Mouse (Mus musculus): ENCODE measurements around the gene Ccdc57. TPM values are rescaled to one million over a fixed set of nuclear protein-coding genes. Genes with fewer than 3 reads are reported as not detected.

Ccdc57 gene
- polyA plus RNA-seq, 2 experiments = 1.3 to 1.4 TPM

GRCm38 (mm10) chr11:120817358-120817757 lies 115.3 kb downstream of the Ccdc57 start:
- no peak for ATAC-seq (ENCODE audit: insufficient read depth)
- Histone ChIP-seq H3K27me3 (ENCODE audit: control insufficient read depth, insufficient read depth, low read length) (no peaks in the 10 kb centered on the region), H3K9ac (replicated peaks) (no peak overlapping the region), H3K4me1 (replicated peaks; ENCODE audit: control insufficient read depth in 2 of 2, insufficient read depth in 2 of 2, low read length in 1 of 2) (peaks cover 2% of the 10 kb centered on the region in 2 experiments; a peak in 1 of 4 replicates), H3K4me3 (ENCODE audit: insufficient read depth in 1 of 2, low read depth in 2 of 2, low read length in 2 of 2) (no peak overlapping the region), H3K36me3 (replicated peaks; ENCODE audit: control insufficient read depth, insufficient read depth, low read depth) (peaks cover 62% of the 10 kb centered on the region), H3K4me2 (ENCODE audit: low read depth) (no peak overlapping the region), H3K9me3 (ENCODE audit: control insufficient read depth, low read length) (no peaks in the 10 kb centered on the region), H3K27ac (no peak overlapping the region)
- no peak for TF ChIP-seq EP300 (IDR thresholded peaks at IDR 0.05; ENCODE audit: low read depth)
- TF ChIP-seq CTCF (IDR thresholded peaks at IDR 0.05; ENCODE audit: low read depth) = no peak
- DNase-seq (ENCODE audit: low read depth in 3 of 3, low spot score in 3 of 3) = no peak
- WGBS (ENCODE audit: insufficient replicate concordance) = 86% methylated on average over 6 of the region's 6 CpGs

- TF ChIP-seq EP300 (IDR thresholded peaks at IDR 0.05; ENCODE audit: low read depth) (no peak), CTCF (IDR thresholded peaks at IDR 0.05; ENCODE audit: low read depth) (no peak)
- no peaks in the 10 kb centered on the region for H3K27me3 ChIP-seq (ENCODE audit: control insufficient read depth, insufficient read depth, low read length)
- H3K27ac ChIP-seq = no peak overlapping the region
- no peak overlapping the region for H3K9ac ChIP-seq (replicated peaks)
- H3K4me1 ChIP-seq (replicated peaks; ENCODE audit: control insufficient read depth in 2 of 2, insufficient read depth in 2 of 2, low read length in 1 of 2) = no peaks in the 10 kb centered on the region
- DNase-seq (ENCODE audit: low read depth in 3 of 3, low spot score in 3 of 3) = no peak
- WGBS (ENCODE audit: insufficient replicate concordance) = 85% methylated on average over 16 of the region's 16 CpGs
- H3K9me3 ChIP-seq (ENCODE audit: control insufficient read depth, low read length) = no peaks in the 10 kb centered on the region
- no peak for ATAC-seq (ENCODE audit: insufficient read depth)
- H3K4me3 ChIP-seq (ENCODE audit: insufficient read depth in 1 of 2, low read depth in 2 of 2, low read length in 2 of 2) = no peak overlapping the region
- no peak overlapping the region for H3K4me2 ChIP-seq (ENCODE audit: low read depth)
- peaks cover 78% of the 10 kb centered on the region for H3K36me3 ChIP-seq (replicated peaks; ENCODE audit: control insufficient read depth, insufficient read depth, low read depth)
Observed at GRCm38 (mm10) chr11:120812068-120812467, 120.6 kb downstream of the Ccdc57 start.

- Histone ChIP-seq H3K9me3 (ENCODE audit: control insufficient read depth, low read length) (no peaks in the 10 kb centered on the region), H3K9ac (replicated peaks) (no peak overlapping the region), H3K4me1 (replicated peaks; ENCODE audit: control insufficient read depth in 2 of 2, insufficient read depth in 2 of 2, low read length in 1 of 2) (no peaks in the 10 kb centered on the region), H3K27ac (no peak overlapping the region), H3K36me3 (replicated peaks; ENCODE audit: control insufficient read depth, insufficient read depth, low read depth) (peaks cover 54% of the 10 kb centered on the region), H3K27me3 (ENCODE audit: control insufficient read depth, insufficient read depth, low read length) (no peaks in the 10 kb centered on the region), H3K4me3 (ENCODE audit: insufficient read depth in 1 of 2, low read depth in 2 of 2, low read length in 2 of 2) (no peak overlapping the region), H3K4me2 (ENCODE audit: low read depth) (no peak overlapping the region)
- no peak for DNase-seq (ENCODE audit: low read depth in 3 of 3, low spot score in 3 of 3)
- no peak for TF ChIP-seq EP300 (IDR thresholded peaks at IDR 0.05; ENCODE audit: low read depth)
- no peak for TF ChIP-seq CTCF (IDR thresholded peaks at IDR 0.05; ENCODE audit: low read depth)
- ATAC-seq (ENCODE audit: insufficient read depth) = no peak
- WGBS (ENCODE audit: insufficient replicate concordance) = 65% methylated on average over 12 of the region's 12 CpGs
Observed at GRCm38 (mm10) chr11:120808010-120808409, 124.7 kb downstream of the Ccdc57 start.

GRCm38 (mm10) chr11:120805375-120806298 lies 127.0 kb downstream of the Ccdc57 start:
- Histone ChIP-seq H3K27ac (no peak overlapping the region), H3K4me2 (ENCODE audit: low read depth) (no peak overlapping the region), H3K9ac (replicated peaks) (no peak overlapping the region), H3K27me3 (ENCODE audit: control insufficient read depth, insufficient read depth, low read length) (no peaks in the 10 kb centered on the region), H3K36me3 (replicated peaks; ENCODE audit: control insufficient read depth, insufficient read depth, low read depth) (peaks cover 35% of the 10 kb centered on the region), H3K4me3 (ENCODE audit: insufficient read depth in 1 of 2, low read depth in 2 of 2, low read length in 2 of 2) (no peak overlapping the region), H3K4me1 (replicated peaks; ENCODE audit: control insufficient read depth in 2 of 2, insufficient read depth in 2 of 2, low read length in 1 of 2) (no peaks in the 10 kb centered on the region), H3K9me3 (ENCODE audit: control insufficient read depth, low read length) (no peaks in the 10 kb centered on the region)
- 69% methylated on average over 7 of the region's 7 CpGs for WGBS (ENCODE audit: insufficient replicate concordance)
- TF ChIP-seq CTCF (IDR thresholded peaks at IDR 0.05; ENCODE audit: low read depth) (no peak), EP300 (IDR thresholded peaks at IDR 0.05; ENCODE audit: low read depth) (no peak)
- no peak for ATAC-seq (ENCODE audit: insufficient read depth)
- no peak for DNase-seq (ENCODE audit: low read depth in 3 of 3, low spot score in 3 of 3)

GRCm38 (mm10) chr11:120804769-120805168 lies 127.9 kb downstream of the Ccdc57 start:
- ATAC-seq (ENCODE audit: insufficient read depth) (no peak), DNase-seq (ENCODE audit: low read depth in 3 of 3, low spot score in 3 of 3) (no peak)
- no peak overlapping the region for H3K4me2 ChIP-seq (ENCODE audit: low read depth)
- H3K27ac ChIP-seq = no peak overlapping the region
- TF ChIP-seq EP300 (IDR thresholded peaks at IDR 0.05; ENCODE audit: low read depth) (no peak), CTCF (IDR thresholded peaks at IDR 0.05; ENCODE audit: low read depth) (no peak)
- peaks cover 26% of the 10 kb centered on the region for H3K36me3 ChIP-seq (replicated peaks; ENCODE audit: control insufficient read depth, insufficient read depth, low read depth)
- WGBS (ENCODE audit: insufficient replicate concordance) = 60% methylated on average over 4 of the region's 4 CpGs
- no peaks in the 10 kb centered on the region for H3K9me3 ChIP-seq (ENCODE audit: control insufficient read depth, low read length)
- no peak overlapping the region for H3K4me3 ChIP-seq (ENCODE audit: insufficient read depth in 1 of 2, low read depth in 2 of 2, low read length in 2 of 2)
- no peaks in the 10 kb centered on the region for H3K27me3 ChIP-seq (ENCODE audit: control insufficient read depth, insufficient read depth, low read length)
- H3K9ac ChIP-seq (replicated peaks) = no peak overlapping the region
- no peaks in the 10 kb centered on the region for H3K4me1 ChIP-seq (replicated peaks; ENCODE audit: control insufficient read depth in 2 of 2, insufficient read depth in 2 of 2, low read length in 1 of 2)
